Mouse (Mus musculus): ENCODE results near the gene Slc39a11.

The Slc39a11 gene

DNA sequence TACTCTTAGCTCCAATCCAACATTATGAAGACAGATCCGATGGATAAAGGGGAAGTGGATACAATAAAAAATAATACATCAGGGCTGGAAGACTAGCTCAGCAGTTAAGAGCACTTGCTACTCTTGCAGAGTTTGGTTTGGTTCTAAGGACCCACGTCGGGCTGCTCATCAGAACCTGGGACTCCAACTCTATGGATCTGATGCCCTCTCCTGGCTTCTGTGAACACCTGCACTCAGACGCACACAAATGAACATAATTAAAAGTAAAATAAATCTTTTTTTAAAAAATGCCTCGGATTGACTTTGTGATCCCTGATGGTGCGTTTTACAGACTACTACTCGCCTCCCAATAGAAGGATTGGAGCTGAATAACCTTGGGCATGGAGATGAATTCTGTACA is 19.2 kb downstream of the Slc39a11 start:
- DNase-seq = no peak

DNA sequence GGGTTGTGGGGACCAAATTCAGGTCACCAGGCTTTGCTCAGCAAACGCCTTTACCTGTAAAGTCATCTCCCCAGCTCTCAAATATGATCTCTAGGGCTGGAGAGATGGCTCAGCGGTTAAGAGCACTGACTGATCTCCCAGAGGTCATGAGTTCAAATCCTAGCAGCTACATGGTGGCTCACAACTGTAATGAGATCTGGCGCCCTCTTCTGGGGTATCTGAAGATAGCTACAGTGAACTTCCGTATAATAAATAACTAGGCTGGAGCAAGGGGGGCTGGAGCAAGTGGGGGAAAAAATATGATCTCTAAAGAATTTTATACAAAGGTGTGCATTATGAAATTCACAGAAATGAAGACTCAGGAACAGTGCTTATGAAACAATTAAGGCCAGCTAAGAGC is 22.1 kb downstream of the Slc39a11 start:
- no peak for DNase-seq

DNA sequence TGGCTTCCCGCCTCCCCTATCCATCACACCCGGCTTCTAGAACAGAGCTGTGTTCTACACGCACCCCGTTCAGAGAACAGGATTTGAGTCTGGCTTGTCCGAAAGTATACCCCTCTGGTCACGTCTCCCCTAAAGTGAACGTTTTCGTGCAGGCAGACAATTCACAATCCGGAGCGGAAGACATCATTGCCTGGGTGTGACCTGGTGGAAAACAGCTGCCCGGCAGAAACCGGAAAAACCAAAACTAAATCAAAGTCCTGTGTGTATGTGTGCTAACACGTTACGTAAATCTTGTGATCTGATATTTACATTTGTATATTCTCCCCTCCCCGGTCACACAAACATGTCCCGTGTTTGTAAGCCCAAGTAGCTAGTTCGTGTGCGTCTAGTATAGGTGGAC is 24.4 kb downstream of the Slc39a11 start:
- peak; percentile 21 to 52 for DNase-seq

DNA sequence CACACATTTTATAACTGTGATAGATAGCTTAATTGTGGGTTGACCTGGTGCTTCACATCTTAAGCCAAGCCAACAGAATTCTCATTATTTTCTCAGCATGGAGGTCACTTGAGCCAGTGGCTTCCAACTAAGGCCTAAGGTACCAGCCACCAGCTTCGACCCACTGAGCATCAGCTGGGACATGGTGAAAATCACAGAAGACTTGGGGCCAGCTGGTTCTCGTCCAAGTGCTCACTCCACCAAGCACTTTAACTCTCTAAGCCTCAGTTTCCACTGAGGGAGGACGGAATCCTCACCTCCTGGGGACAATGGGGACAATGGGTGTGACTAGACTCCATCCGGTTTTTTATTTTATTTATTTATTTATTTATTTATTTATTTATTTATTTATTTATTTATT is 27.9 kb downstream of the Slc39a11 start:
- no peak for DNase-seq

DNA sequence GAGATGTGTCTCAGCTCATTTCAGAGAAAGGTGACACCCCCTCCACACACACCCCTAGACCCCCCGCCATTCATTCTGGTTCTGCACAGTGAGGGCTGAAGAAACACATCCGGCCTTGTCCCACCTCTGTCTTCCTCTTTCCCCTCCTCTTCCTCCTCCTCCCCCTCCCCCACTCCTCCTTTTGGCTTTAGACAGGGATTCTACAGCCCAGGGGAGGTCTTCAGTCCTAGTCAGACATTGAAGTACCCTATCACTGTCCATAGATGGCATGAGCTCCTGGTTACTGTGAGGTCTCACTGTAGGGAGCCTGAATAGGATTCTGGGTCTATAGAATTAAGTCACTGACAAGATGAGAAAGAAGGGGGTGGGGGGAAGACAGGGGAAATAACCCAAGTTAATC is 28.9 kb downstream of the Slc39a11 start:
- DNase-seq = no peak

DNA sequence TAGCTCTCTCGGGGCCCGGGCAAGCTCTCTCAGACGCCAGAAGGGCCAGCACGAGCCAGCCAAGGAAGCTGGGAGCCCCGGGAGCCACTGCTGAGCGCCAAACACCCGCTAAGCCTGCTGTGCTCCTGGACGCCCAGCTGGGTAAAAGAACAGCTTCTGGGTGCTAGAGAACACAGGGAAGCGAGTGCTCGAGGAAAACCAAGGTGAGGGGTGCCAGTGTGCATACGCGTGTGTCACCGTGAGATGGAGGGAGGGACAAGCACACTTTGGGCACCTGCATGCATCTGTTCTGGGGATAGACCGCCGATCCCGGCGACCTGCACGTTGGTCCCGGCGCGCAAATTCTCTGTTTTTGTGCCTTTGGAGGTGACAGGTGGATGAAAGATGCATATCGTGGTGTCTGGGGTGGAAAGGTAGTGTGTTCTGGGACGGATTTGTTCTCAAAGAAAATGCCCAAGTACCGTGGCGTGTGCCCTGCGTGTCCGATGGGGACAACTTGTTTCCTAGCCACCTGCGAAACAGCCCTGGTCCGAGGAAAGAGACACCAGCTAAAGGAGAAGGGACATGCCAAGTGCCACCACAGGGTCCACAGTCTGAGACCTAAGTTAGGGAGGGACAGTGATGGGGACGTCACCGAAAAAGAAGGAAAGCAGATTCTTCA is 30.3 kb downstream of the Slc39a11 start:
- no peak for DNase-seq

DNA sequence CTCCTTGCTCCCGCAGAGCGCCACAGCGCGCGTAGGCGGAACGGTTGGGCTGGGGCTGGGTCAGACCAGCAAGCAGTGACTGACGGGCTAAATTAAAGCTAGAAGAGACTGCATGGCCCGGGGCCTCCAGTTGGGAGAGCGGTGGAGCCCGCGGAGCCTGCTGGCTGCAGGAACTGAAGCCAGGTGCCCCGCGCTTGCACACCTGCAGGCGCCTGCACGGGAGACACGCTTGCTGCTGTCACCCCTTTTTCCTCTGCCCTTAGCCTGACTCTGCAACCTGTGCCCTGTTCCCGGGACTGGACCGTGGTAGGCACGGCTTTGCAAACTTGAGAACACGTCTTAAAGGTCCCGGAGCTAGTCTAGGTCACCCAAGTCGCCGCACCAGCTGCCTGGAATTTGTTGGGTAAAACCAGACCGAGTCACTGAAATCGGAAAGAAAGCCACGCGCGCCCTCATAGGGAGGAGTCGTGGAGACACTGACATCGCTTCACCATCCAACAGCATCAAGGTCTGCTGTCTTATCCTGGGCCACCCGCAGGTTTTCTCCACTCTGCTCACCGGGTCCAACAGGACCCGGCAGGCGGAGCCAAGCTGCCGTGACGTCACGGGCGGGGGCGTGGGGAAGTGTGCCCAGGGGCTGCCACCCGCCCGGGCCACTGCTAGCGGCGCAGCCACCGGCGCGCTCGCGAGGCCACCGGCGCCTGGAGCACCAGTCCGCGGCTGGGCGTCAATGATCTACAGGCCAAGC is 31.0 kb downstream of the Slc39a11 start, which contains the start of gene Sstr2:
Gene Sstr2, plus strand, starts transcription at position 671 of the 748 bp plus-strand sequence.
- DNase-seq = peak; percentile 82

DNA sequence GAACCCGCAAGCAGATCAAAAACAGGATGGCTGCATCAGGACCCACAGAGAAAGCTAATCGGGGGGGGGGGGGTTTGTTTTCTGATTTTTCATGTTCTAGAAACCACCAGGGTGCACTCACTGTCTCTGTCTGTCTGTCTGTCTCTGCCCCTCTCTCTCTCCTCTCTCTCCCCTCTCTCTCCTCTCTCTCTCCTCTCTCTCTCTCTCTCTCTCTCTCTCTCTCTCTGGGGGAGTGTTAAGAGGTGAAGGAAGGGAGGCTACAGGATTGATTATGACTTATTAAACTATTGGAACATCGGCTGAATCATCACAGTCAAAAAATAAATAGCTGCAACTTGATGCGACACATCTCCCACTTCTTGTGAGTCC is 31.6 kb downstream of the Slc39a11 start:
- DNase-seq = no peak

DNA sequence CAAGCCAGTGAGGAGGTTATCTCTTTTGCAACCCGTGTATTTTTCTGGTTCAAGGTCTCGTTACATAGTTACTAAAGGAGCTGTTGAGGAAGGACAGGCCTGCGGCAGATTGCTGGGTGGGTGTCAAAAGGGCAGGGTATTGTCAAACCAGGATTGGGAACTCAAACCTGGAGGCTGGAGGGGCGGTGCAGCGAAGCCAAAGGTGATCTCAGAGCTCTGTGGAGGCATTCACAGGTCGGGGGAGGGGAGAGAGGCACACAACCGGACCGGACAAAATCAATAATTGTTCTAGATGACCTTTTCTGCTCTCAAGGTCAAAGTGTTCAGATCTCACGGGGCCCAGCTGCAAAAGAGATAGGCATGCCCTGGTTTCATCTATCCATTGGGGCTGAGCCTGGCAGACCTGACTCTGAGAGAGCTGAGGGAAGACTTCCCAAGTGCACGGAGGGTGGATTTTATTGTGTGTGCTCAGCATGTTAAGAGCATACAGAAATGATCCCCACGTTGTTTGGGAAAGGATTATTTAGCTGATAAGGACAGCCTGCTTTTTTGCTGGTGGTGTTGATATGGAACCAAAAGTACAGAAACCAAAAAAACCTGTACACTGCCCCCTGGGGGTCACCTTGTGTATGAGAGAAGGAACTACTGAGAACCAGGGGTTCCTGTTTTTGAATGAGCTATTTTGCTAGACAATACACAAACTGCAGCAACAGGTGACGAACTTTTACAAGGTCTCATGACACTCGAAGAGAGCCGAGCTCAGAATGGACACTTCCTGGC is 32.6 kb downstream of the Slc39a11 start:
- DNase-seq = peak in 1 of 2 experiments; percentile 82

DNA sequence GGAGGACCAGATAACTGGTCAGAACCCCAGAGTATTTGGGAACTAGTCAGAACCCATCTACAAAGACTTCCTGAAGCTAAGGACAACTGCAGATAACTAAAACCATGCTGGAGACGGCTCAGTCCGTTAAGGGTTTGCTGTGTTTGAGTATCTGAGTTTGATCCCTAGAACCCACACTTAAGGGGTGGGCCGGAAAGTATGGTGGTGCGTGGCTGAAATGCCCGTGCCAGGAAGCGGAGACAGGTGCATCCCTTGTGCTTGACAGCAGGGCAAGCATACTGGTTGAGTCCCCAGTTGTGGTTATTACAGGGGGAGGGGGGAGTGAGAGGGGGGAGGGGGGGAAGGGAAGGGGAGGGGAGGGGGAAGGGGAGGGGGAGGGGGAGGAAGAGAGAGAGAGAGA is 35.4 kb downstream of the Slc39a11 start:
- no peak for DNase-seq

DNA sequence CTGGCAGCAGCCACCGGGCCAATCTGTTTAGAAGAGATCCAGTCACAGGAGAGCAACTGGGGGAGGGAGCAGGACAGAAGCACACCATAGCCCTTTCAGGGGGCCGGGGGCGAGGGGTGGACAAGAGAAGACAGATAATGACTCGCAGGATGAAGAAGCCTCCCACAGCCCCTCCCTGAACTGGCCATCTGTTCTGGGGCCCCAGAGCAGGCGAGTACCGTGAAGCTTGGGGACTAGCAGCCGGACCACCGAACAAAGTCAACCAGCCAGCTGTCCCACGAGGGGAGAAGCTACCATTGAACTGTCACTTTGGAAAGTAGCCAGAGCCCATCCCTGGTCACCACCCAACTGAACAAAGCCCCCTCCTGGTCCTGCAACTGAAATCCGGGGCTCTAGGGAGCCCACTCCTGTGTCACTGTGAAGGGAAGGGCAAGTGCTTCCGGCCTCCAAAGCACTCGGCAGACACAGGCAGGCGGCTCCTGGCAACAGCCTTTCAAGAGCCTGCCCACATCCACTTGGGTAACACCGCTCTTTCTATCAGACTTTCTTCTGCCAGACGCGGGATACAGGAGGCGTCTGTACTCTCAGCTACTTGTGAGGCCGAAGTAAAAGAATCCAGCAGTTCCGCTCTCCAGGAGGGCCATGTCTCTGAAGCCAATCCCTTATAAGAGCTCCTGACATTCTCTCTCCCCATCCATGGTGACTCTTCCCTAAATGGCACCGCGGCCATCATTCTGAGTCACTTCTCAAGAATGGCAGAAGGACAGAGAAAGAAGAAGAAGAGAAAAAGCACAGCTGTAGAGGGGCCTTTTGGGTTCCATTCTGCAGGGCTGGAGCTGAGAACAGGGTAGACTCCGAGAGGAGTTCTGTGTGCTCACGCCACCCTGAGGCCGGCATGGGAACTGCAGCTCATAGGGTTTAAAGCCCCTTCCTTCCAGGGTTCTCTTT is 37.9 kb downstream of the Slc39a11 start:
- peak; percentile 69 to 70 for DNase-seq

DNA sequence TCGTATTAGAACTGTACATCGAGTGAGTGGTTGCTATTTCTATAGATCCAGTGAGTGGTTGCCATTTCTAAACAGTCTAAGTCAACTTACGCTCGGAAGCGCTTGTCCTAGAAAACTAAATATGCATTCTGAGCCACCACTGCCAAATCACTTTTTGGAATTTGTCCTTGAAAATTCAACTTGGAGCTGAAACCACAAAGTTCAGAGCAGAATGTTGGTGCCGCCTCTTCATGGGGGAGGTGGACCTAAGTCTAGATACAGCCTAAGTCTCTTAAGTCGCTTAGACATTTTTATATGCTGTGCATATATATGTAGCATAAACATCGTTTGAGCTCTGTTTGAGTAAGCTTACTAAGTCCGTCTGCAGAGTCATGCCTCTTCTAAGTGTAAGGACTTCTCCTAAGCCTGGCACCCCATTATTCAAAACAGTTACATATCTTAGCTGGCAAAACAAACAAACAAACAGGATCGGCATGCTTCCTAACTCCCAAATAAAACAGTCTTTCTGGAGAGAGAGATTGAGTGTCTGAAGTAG is 38.7 kb downstream of the Slc39a11 start:
- DNase-seq = no peak

DNA sequence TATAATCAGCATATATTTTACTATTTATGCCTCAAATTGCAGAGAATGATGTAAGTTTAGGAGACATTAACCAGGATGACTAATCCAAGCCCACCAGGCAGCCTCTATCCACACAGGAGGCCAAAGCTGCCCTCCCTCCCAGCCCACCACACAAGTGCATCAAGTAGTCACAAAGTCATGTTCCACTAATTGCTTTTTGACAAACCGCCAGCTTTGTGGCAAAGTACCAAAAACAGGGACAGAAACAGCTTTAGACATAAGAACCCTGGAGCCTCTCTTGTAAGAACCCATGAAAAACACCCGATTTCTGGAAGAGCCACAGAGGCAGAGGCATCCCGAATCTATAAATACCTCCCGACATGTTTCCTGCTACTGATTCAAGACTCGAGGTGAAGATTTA is 39.6 kb downstream of the Slc39a11 start:
- peak in 1 of 2 experiments; percentile 40 for DNase-seq

DNA sequence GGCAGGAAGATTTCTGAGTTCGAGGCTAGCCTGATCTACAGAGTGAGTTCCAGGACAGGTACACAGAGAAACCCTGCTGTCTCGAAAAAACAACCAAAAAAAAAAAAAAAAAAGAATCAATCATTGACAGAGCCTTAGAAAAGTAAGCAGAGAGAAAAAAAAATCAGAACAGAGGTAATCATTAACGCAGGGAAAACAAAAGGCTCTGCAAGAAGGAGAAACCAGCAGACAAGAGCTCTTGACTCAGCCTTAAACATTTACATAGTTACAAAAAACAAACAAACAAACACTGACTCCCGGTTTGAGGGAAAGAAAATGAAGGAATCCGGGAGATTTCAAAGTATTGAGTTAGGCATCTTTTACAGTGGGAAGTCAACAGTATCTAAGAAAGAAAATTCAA is 40.3 kb downstream of the Slc39a11 start:
- DNase-seq = no peak

DNA sequence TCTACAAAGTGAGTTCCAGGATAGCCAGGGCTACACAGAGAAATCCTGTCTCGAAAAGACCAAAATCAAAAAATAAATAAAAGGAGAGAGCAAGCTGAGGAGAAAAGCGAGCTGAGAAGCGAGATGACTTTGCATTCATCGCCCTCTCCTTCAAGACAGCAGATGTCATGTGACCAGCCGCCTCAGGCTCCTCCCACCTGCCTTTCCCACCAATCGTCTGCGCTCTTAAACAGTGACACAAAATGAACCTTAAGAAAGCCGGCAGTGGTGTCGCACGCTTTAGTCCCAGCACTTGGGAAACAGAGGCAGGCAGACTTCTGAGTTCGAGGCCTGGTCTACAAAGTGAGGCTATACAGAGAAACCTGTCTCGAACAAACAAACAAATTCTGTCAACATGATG is 42.3 kb downstream of the Slc39a11 start:
- no peak for DNase-seq

DNA sequence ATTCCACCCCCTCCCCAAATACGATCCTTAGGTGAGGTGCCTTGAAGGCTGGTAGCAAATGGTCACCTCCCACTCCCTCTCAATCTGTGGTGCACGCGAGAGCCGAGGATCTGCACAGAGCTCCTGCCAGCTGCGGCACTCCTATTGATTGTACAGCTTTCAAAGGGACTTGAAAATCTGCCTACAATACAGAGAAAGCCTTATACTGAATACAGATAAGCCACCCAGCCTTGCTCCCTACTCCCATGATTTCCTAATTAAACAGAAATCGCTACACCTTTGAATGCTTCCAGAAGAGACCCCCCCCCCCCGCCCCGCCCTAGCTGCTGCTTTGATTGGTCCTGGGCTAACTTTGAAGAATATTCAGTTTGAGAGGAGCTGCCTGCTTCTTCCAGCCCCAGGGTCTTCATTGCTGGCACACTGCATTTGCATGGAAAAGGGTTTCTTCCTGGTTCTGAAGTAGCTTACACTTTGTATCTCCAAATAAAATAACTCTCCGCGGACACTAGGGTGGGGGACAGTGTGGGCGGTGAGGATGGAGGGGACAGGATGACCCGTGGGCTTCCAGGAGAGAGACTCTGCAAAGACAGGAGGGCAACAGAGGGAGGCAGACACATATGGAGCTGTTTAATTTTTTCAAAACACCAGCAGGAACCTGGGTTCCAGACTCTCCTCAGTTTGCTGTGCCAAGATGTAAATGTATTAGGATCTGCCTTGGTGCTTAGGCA is 48.1 kb downstream of the Slc39a11 start:
- no peak for DNase-seq

DNA sequence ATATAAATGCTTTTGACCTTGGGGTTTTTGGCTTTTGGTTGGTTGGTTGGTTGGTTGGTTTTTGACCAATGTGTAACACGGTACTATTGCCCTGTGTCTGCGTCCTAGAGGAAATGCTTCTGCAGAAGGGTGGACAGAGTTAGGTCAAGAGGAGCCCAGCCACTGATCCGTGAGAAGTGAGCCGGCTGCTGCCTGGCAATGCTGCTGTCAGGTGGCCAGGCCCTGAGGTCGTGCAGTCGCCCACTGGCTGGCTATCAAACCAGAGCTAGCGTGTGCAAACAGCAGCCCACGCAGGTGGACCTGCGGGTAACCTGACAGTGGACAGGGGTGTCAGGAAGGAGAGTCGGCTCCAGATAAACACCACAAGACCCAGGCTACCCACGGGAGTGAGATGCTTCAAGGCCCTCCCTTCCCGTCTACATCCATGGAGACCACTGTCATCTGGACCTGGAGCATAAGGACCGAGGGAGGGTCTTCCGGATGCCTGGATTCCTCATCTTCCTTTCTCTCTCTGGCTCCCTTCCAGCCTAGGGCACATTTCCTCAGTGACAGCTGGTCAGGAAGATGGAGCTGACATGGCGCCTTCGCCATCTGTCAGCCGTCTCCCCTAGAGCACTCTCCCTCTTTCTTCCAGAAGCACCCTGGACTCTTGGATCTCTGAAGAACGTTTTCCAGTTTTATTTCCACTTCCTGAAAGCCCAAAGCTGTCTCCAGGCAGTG is 49.2 kb downstream of the Slc39a11 start:
- no peak for DNase-seq

DNA sequence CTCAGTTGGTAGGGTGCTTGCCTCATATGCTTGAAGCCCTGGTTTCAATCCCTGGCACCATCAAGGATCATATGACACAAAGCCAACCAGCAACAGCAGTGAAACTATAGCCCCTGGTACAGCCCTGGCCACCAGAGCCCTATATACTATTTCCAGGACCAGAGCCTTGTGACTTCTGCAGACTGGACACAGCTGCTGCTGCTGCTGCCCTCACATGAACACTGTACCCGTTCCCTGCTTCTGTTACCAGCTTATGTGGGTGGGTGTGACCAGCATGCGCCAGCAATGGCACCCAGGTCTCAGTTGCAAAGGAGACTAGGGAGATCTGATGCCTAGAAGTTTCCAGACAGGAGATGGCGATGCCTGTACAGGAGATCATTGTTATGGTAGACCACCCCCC is 52.2 kb downstream of the Slc39a11 start:
- DNase-seq = no peak

DNA sequence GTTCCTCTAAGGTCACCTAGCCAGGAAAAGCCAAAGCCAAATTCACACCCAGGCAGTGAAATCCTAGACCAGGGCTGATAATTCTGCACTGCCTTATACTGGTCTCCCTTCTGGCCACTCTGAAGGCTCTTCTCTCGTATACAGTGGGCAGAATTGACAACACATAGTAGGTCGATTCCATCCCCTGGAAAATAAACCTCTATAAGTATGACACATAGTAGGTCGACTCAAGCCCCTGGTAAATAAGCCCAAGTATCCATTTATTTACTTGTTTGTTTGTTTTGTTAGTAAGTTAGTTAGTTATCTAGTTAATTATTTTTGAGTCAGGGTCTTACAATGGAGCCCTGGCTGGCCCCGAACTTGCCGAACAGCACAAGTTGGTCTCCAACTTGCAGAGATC is 54.7 kb downstream of the Slc39a11 start:
- no peak for DNase-seq

DNA sequence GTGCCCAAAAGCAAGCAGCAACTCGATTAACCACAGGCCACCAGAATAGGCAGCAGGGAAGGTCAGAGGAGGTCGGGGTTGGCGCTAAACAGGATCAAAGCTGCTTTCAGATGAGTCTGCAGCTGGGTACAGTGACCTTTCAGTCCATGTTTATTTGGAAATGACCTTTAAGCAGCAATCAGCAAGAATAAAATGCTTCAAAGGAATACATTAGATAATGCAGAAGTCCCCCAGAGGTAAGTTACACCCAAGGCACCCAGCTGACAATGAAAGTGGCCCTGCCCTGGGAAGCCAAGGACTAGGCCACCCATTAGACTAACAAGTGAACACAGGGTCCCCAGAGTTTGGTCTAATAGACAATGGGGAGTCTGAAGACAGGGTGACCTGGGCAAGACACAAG is 60.9 kb downstream of the Slc39a11 start:
- no peak for DNase-seq

DNA sequence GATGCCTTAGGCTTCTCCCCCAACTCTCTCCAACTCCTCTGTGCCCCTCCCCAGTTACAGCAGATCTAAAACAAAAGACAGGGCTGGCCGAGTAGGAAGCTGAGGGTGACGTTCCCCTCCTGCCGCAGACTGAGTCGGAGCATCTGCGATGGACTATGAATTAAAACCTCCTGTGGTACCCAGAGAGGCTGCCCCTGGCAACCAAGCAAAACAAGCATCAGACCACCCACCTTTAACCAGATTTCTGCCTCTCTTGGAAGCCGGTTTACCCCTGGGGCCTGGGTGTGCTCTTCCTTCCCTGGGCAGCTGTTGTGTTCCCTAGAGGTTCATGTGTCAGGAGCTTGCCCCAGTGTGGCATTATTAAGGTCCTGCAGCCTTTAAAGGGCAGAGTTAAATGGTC is 63.5 kb downstream of the Slc39a11 start:
- DNase-seq = no peak

Data from lung, postnatal 4 days (tissue).